Mouse (Mus musculus) megakaryocyte, adult 5-6 weeks (primary cell): ENCODE results near the gene Pitx2. TPM values are rescaled to one million over a fixed set of nuclear protein-coding genes. Genes with fewer than 3 reads are reported as not detected.

Experiments used
- ATAC-seq: 2 replicates; pipeline ENCODE4 v1.8.0; 2016; ENCODE audit warnings: mild to moderate bottlenecking, inconsistent platforms; ENCODE audit not compliant: poor library complexity, severe bottlenecking
- total RNA-seq, 2 experiments: library from RNA; stranded (forward) in 1 of 2; stranded (reverse) in 1 of 2; fragments of 153-499, 151-499 nt in 1 of 2; fragments of 221-1000, 200-1000 nt in 1 of 2; gene quantifications; 2 replicates each; pipeline versions ENCODE4 v1.2.3 to v1.2.4; 2015 to 2017

Pitx2 gene
- total RNA-seq, 2 experiments from 2014 or later, result not detected

- no peak for ATAC-seq
Observed at GRCm38 (mm10) chr3:129201681-129202255, 2.1 kb downstream of the Pitx2 start.

GRCm38 (mm10) chr3:129202871-129203740 lies 3.4 kb downstream of the Pitx2 start:
- ATAC-seq, result no peak

- ATAC-seq, result no peak
Observed at GRCm38 (mm10) chr3:129203761-129204440, 4.2 kb downstream of the Pitx2 start.

- ATAC-seq, result peak; percentile 57
Observed at GRCm38 (mm10) chr3:129204441-129205313, 5.0 kb downstream of the Pitx2 start.

GRCm38 (mm10) chr3:129205481-129206175 lies 6.0 kb downstream of the Pitx2 start:
- ATAC-seq, result no peak

- no peak for ATAC-seq
Observed at GRCm38 (mm10) chr3:129206776-129207175, 7.1 kb downstream of the Pitx2 start.

- ATAC-seq, result no peak
Observed at GRCm38 (mm10) chr3:129207231-129208030, 7.8 kb downstream of the Pitx2 start.

- no peak for ATAC-seq
Observed at GRCm38 (mm10) chr3:129208031-129208380, 8.3 kb downstream of the Pitx2 start.

- no peak for ATAC-seq
Observed at GRCm38 (mm10) chr3:129208421-129208820, 8.7 kb downstream of the Pitx2 start.

- ATAC-seq, result no peak
Observed at GRCm38 (mm10) chr3:129209266-129209665, 9.6 kb downstream of the Pitx2 start.

- no peak for ATAC-seq
Observed at GRCm38 (mm10) chr3:129209771-129210170, 10.1 kb downstream of the Pitx2 start.

GRCm38 (mm10) chr3:129212038-129212645 lies 12.5 kb downstream of the Pitx2 start:
- ATAC-seq, result no peak

GRCm38 (mm10) chr3:129212807-129213206 lies 13.1 kb downstream of the Pitx2 start:
- no peak for ATAC-seq

- peak; percentile 79 for ATAC-seq
Observed at GRCm38 (mm10) chr3:129213633-129214145, 14.0 kb downstream of the Pitx2 start.

GRCm38 (mm10) chr3:129214146-129214665 lies 14.5 kb downstream of the Pitx2 start:
- ATAC-seq, result no peak

- no peak for ATAC-seq
Observed at GRCm38 (mm10) chr3:129214666-129215161, 15.0 kb downstream of the Pitx2 start.

- ATAC-seq, result no peak
Observed at GRCm38 (mm10) chr3:129215241-129215750, 15.6 kb downstream of the Pitx2 start.

GRCm38 (mm10) chr3:129215751-129216331 lies 16.2 kb downstream of the Pitx2 start:
- ATAC-seq, result no peak
